Comparison of ENCODE assay signal across 10 mouse cellular contexts in the genomic region with DNA sequence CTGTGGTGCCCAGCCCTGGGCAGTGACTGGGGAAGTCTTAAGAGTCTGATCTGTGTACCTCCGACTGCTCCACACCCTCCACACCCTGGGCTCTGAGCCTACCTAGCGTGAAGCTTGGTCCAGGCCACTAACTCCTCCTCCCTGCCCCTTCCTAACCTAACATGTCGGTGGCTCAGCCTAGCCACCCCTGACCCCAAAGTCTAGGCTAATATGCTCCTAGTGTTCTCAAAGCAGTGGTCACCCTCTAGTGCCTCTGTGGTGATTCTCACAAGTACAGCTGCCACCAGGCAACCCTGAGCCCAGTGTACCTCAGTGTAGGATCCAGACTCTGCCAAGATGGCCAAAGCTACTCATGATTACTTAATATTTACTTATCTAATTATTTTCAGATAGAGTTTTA. TPM values are rescaled to one million over a fixed set of nuclear protein-coding genes. Genes with fewer than 3 reads are reported as not detected.
DNase-seq lines count a peak whose midpoint lies in the region; ATAC-seq and TF ChIP-seq lines count a peak whose summit lies in the region.
"Had no signal": no experiment of that assay in that cellular context is flagged by ENCODE, and none has a peak within 500 bp of the region (broad histone marks: within the 10 kb centered on the region; RNA-seq: fewer than 3 reads in every experiment).

No protein-coding gene starts in this region.

- ATAC-seq in kidney, postnatal 0 days (replicated peaks; ENCODE audit: low FRiP score, low read depth), result peak; percentile 53; the same call in 1 of the 2 replicates
- ATAC-seq in forebrain, embryonic 13.5 days, result peak; percentile 21; the same call in 1 of the 2 replicates
- ATAC-seq in intestine, embryonic 15.5 days, result peak; percentile 63
- peak; percentile 71 for ATAC-seq in neural tube, embryonic 12.5 days (ENCODE audit: low FRiP score, low read depth)

- H3K27me3 ChIP-seq in kidney, postnatal 0 days (ENCODE audit: insufficient read depth, low read length), result no peaks in the 10 kb centered on the region
- H3K27me3 ChIP-seq in forebrain, embryonic 13.5 days, result no peaks in the 10 kb centered on the region
- H3K27me3 ChIP-seq in intestine, embryonic 15.5 days (replicated peaks), result no peaks in the 10 kb centered on the region
- no peaks in the 10 kb centered on the region for H3K27me3 ChIP-seq in neural tube, embryonic 12.5 days (replicated peaks)

- no peak overlapping the region for H3K4me3 ChIP-seq in kidney, postnatal 0 days (replicated peaks; ENCODE audit: low read depth, low read length)
- no peak overlapping the region for H3K4me3 ChIP-seq in forebrain, embryonic 13.5 days
- H3K4me3 ChIP-seq in intestine, embryonic 15.5 days (replicated peaks), result no peak overlapping the region
- no peak overlapping the region for H3K4me3 ChIP-seq in neural tube, embryonic 12.5 days

- H3K4me2 ChIP-seq in kidney, postnatal 0 days (ENCODE audit: low read length), result no peak overlapping the region
- no peak overlapping the region for H3K4me2 ChIP-seq in forebrain, embryonic 13.5 days
- H3K4me2 ChIP-seq in intestine, embryonic 15.5 days (replicated peaks), result no peak overlapping the region
- H3K4me2 ChIP-seq in neural tube, embryonic 12.5 days (replicated peaks), result no peak overlapping the region

- H3K4me1 ChIP-seq in kidney, postnatal 0 days (replicated peaks; ENCODE audit: insufficient read depth, low read length), result no peaks in the 10 kb centered on the region
- 0 out of 2 replicates have a peak, but pooled peaks cover 3% of the 10 kb centered on the region for H3K4me1 ChIP-seq in forebrain, embryonic 13.5 days
- no peaks in the 10 kb centered on the region for H3K4me1 ChIP-seq in intestine, embryonic 15.5 days (replicated peaks)
- no peaks in the 10 kb centered on the region for H3K4me1 ChIP-seq in neural tube, embryonic 12.5 days

- no peak for DNase-seq in kidney, postnatal 0 days (ENCODE audit: low spot score)
- DNase-seq in kidney, adult 11 months, result no peak
- no peak for DNase-seq in thymus, postnatal 10 days (ENCODE audit: low spot score in 2 of 2)
- DNase-seq in adrenal gland, postnatal 14 days, result no peak
- no peak for DNase-seq in ovary, postnatal 36 days (ENCODE audit: low spot score)

- no peaks in the 10 kb centered on the region for H3K36me3 ChIP-seq in kidney, postnatal 0 days (ENCODE audit: insufficient read depth, low read length)
- H3K36me3 ChIP-seq in forebrain, embryonic 13.5 days (ENCODE audit: poor library complexity, severe bottlenecking), result no peaks in the 10 kb centered on the region
- H3K36me3 ChIP-seq in intestine, embryonic 15.5 days, result no peaks in the 10 kb centered on the region
- no peaks in the 10 kb centered on the region for H3K36me3 ChIP-seq in neural tube, embryonic 12.5 days

- no peak overlapping the region for H3K9ac ChIP-seq in kidney, postnatal 0 days (ENCODE audit: low read depth, low read length)
- H3K9ac ChIP-seq in forebrain, embryonic 13.5 days, result no peak overlapping the region
- no peak overlapping the region for H3K9ac ChIP-seq in intestine, embryonic 15.5 days
- H3K9ac ChIP-seq in neural tube, embryonic 12.5 days, result no peak overlapping the region

- no peaks in the 10 kb centered on the region for H3K9me3 ChIP-seq in kidney, postnatal 0 days (replicated peaks; ENCODE audit: low read length)
- H3K9me3 ChIP-seq in forebrain, embryonic 13.5 days (replicated peaks), result no peaks in the 10 kb centered on the region
- H3K9me3 ChIP-seq in intestine, embryonic 15.5 days, result no peaks in the 10 kb centered on the region
- H3K9me3 ChIP-seq in neural tube, embryonic 12.5 days, result 0 out of 2 replicates have a peak, but pooled peaks cover 4% of the 10 kb centered on the region

- WGBS in kidney, postnatal 0 days, result 56% methylated on average over 3 of the region's 3 CpGs
- WGBS in forebrain, embryonic 13.5 days, result 77% methylated on average over 3 of the region's 3 CpGs
- 76% methylated on average over 3 of the region's 3 CpGs for WGBS in intestine, embryonic 15.5 days
- WGBS in neural tube, embryonic 12.5 days, result 75% methylated on average over 3 of the region's 3 CpGs

- no peak overlapping the region for H3K27ac ChIP-seq in kidney, postnatal 0 days
- no peak overlapping the region for H3K27ac ChIP-seq in forebrain, embryonic 13.5 days
- no peak overlapping the region for H3K27ac ChIP-seq in intestine, embryonic 15.5 days
- H3K27ac ChIP-seq in neural tube, embryonic 12.5 days, result no peak overlapping the region

- TF ChIP-seq CTCF in kidney, postnatal 0 days (IDR thresholded peaks at IDR 0.05; ENCODE audit: low read depth), result no peak

RNA-seq across cellular contexts. Expression of a gene that starts 6.1 kb away (rescaled TPM):
- polyA plus RNA-seq in kidney, postnatal 0 days (2015; fragmentation: Nextera tagmentation; extraction: Ambion mirVana), result 0.48 and 0.71 TPM in 2 replicates
- 3.1 TPM in 2 replicates for polyA plus RNA-seq in forebrain, embryonic 13.5 days (2015; fragmentation: Nextera tagmentation; extraction: Ambion mirVana)
- 0.23 and 0.61 TPM in 2 replicates for polyA plus RNA-seq in intestine, embryonic 15.5 days (2015; fragmentation: Nextera tagmentation; extraction: Ambion mirVana)
- 2.1 and 2.9 TPM in 2 replicates for polyA plus RNA-seq in neural tube, embryonic 12.5 days (2016; fragmentation: Nextera tagmentation; extraction: Ambion mirVana)
- total RNA-seq in adrenal gland, postnatal 14 days (2021), result 0.67 and 1.4 TPM in 2 replicates
- total RNA-seq: CH12.LX; monocyte, adult 5-6 weeks had no signal

RNA-seq across cellular contexts. Expression of a gene that starts 27.7 kb away (rescaled TPM):
- polyA plus RNA-seq in kidney, postnatal 0 days (2015; fragmentation: Nextera tagmentation; extraction: Ambion mirVana), result 17.1 and 20.8 TPM in 2 replicates
- 6.5 and 7.0 TPM in 2 replicates for polyA plus RNA-seq in forebrain, embryonic 13.5 days (2015; fragmentation: Nextera tagmentation; extraction: Ambion mirVana)
- polyA plus RNA-seq in intestine, embryonic 15.5 days (2015; fragmentation: Nextera tagmentation; extraction: Ambion mirVana), result 6.3 and 8.2 TPM in 2 replicates
- 6.1 and 6.6 TPM in 2 replicates for polyA plus RNA-seq in neural tube, embryonic 12.5 days (2016; fragmentation: Nextera tagmentation; extraction: Ambion mirVana)
- total RNA-seq in adrenal gland, postnatal 14 days (2021), result 38.0 and 40.0 TPM in 2 replicates
- total RNA-seq: CH12.LX; monocyte, adult 5-6 weeks had no signal

RNA-seq across cellular contexts. Expression of a gene that starts 51.5 kb away (rescaled TPM):
- 42.8 and 47.1 TPM in 2 replicates for polyA plus RNA-seq in kidney, postnatal 0 days (2015; fragmentation: Nextera tagmentation; extraction: Ambion mirVana)
- polyA plus RNA-seq in forebrain, embryonic 13.5 days (2015; fragmentation: Nextera tagmentation; extraction: Ambion mirVana), result 8.1 and 9.6 TPM in 2 replicates
- 17.5 and 19.8 TPM in 2 replicates for polyA plus RNA-seq in intestine, embryonic 15.5 days (2015; fragmentation: Nextera tagmentation; extraction: Ambion mirVana)
- polyA plus RNA-seq in neural tube, embryonic 12.5 days (2016; fragmentation: Nextera tagmentation; extraction: Ambion mirVana), result 9.5 and 9.7 TPM in 2 replicates
- total RNA-seq in adrenal gland, postnatal 14 days (2021), result 66.2 and 130 TPM in 2 replicates
- total RNA-seq: monocyte, adult 5-6 weeks had no signal

Comparison
In these comparisons a context has a peak if more than half of its experiments do, and no peak if none do; other contexts are left out.
1. ATAC-seq: peak in every context shown above with its lines; median percentile 71 in neural tube, embryonic 12.5 days; 63 in intestine, embryonic 15.5 days; 53 in kidney, postnatal 0 days; 21 in forebrain, embryonic 13.5 days.